Mouse (Mus musculus) C2C12 (cell line): Measurements from ENCODE around the gene Mslnl. TPM values are rescaled to one million over a fixed set of nuclear protein-coding genes. Genes with fewer than 3 reads are reported as not detected.

Source experiments
- H3K27me3 ChIP-seq: one replicate; pipeline ENCODE4 v1.6.1; 2011; ENCODE audit not compliant: control insufficient read depth, insufficient read depth, insufficient read length
- H3K36me3 ChIP-seq: one replicate; pipeline ENCODE4 v1.6.1; 2011; ENCODE audit not compliant: control insufficient read depth, insufficient read depth
- H3K4me3 ChIP-seq: one replicate; pipeline ENCODE4 v1.5.1; 2011; ENCODE audit warnings: mild to moderate bottlenecking, control low read depth; ENCODE audit not compliant: poor library complexity, insufficient read depth, severe bottlenecking
- H3K79me2 ChIP-seq: one replicate; pipeline ENCODE4 v1.6.1; 2011; ENCODE audit not compliant: control insufficient read depth, insufficient read depth
- H3K79me3 ChIP-seq: one replicate; pipeline ENCODE4 v1.6.1; 2011; ENCODE audit warnings: low read depth, control low read depth
- H3ac ChIP-seq: one replicate; pipeline ENCODE3; 2011; ENCODE audit warnings: low read depth; ENCODE audit not compliant: control insufficient read depth, insufficient read length
- CEBPB ChIP-seq: IDR thresholded peaks from one replicate; pipeline ENCODE4 v1.6.1; 2011; ENCODE audit warnings: low read depth, mild to moderate bottlenecking, control low read depth, moderate library complexity
- CTCF ChIP-seq: IDR thresholded peaks from one replicate; pipeline ENCODE4 v1.5.1; 2011; ENCODE audit not compliant: control insufficient read depth, insufficient read depth, insufficient read length
- FOSL1 ChIP-seq: IDR thresholded peaks from one replicate; pipeline ENCODE4 v1.8.0; 2011; ENCODE audit warnings: mild to moderate bottlenecking, low read length; ENCODE audit not compliant: poor library complexity, insufficient read depth, severe bottlenecking
- MAX ChIP-seq: IDR thresholded peaks from one replicate; pipeline ENCODE4 v1.6.1; 2011; ENCODE audit warnings: mild to moderate bottlenecking, control low read depth
- MYOD1 ChIP-seq: IDR thresholded peaks from one replicate; pipeline ENCODE4 v1.6.1; 2011; ENCODE audit warnings: low read depth; ENCODE audit not compliant: control insufficient read depth, insufficient read length
- MYOG ChIP-seq: IDR thresholded peaks from one replicate; pipeline ENCODE4 v1.6.1; 2011; ENCODE audit not compliant: control insufficient read depth, insufficient read length; ENCODE audit errors: extremely low read depth
- USF1 ChIP-seq: IDR thresholded peaks from one replicate; pipeline ENCODE4 v1.6.1; 2011; ENCODE audit warnings: low read depth, mild to moderate bottlenecking, control low read depth, moderate library complexity
- polyA plus RNA-seq: library from polyadenylated mRNA; unstranded; fragments of >200 nt; fragmentation: generic; extraction: Trizol; gene quantifications from one replicate; pipeline ENCODE4 v1.2.1, GENCODE M21; 2012; ENCODE audit warnings: missing spikeins

Mslnl gene
- polyA plus RNA-seq, 1 experiment = not detected

DNA sequence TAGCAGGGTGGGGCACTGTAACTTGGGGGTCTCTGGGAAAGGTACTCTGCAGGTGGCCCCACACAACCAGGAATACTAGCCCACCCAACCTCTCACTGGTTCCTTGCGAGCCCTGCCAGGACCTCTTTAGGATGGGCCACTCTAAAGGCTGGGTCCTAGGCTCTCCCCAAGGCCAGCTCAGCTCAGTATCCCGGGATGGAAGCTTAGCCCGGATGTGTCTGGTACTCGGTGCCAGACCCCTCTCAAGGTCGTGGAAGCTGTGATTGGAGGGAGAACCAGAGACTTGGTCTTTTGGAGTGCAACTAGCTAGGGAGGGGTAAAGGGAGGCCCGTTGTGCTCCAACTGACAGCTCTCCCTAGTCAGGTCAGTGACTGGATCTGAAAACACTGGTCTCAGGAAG lies 18.2 kb upstream of the Mslnl start:
- TF ChIP-seq MYOG = no peak
- no peak for TF ChIP-seq MAX
- no peak for TF ChIP-seq CTCF
- TF ChIP-seq MYOD1 = no peak
- no peak for TF ChIP-seq FOSL1
- no peak for TF ChIP-seq CEBPB
- TF ChIP-seq USF1 = no peak
- Histone ChIP-seq H3K27me3 (peaks cover 9% of the 10 kb centered on the region), H3K79me2 (no peaks in the 10 kb centered on the region), H3K36me3 (no peaks in the 10 kb centered on the region), H3K4me3 (no peak overlapping the region), H3K79me3 (no peaks in the 10 kb centered on the region), H3ac (no peak overlapping the region)

DNA sequence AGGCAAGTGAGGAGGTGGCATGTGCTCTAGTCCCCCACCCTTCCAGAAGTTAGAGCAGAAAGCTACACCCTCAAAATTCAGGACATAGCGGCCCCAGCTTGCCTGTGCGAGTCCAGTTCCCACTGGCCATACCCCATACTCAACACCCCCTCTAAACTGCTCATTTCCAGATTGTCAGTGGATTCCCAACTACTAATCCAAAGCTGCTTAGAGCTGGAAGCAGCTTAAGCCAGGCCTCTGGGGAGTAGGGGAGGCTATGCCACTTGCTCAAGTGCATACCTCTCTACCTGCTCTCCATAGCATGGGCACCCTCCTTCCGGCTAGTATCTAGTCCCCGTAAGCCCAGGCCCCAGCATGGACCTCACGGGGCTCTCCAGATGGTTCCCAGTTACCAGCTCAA lies 14.4 kb upstream of the Mslnl start:
- TF ChIP-seq USF1 (no peak), CTCF (no peak), MYOD1 (no peak), FOSL1 (no peak), MYOG (no peak), MAX (no peak), CEBPB (no peak)
- Histone ChIP-seq H3K4me3 (no peak overlapping the region), H3K79me3 (peaks cover 3% of the 10 kb centered on the region), H3K27me3 (peaks cover 4% of the 10 kb centered on the region), H3ac (no peak overlapping the region), H3K36me3 (peaks cover 3% of the 10 kb centered on the region), H3K79me2 (peaks cover 7% of the 10 kb centered on the region)

DNA sequence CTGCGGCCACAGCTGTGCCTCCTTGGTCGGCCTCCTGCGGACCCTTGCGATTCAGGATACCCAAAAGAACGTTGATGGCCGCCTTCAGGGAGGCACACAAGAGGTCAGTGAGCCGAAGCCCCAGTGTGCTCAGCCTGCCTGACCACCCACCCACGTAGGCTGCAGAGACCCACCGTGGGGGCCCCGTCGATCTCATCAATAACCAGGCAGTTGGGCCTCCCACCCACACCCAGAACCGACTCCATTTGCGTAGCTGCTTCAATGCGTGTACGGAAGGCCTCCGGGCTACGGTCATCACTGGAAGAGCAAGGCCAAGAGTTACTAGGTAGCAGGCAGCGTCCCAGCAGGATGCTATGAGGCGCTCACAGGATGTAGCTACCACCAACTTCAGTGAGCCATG lies 12.4 kb upstream of the Mslnl start:
- H3K79me2 ChIP-seq = peaks cover 23% of the 10 kb centered on the region
- peaks cover 3% of the 10 kb centered on the region for H3K36me3 ChIP-seq
- H3K27me3 ChIP-seq = no peaks in the 10 kb centered on the region
- H3K4me3 ChIP-seq = no peak overlapping the region
- peaks cover 6% of the 10 kb centered on the region for H3K79me3 ChIP-seq
- TF ChIP-seq CTCF = no peak
- no peak for TF ChIP-seq MAX
- no peak for TF ChIP-seq MYOG
- no peak for TF ChIP-seq CEBPB
- no peak for TF ChIP-seq FOSL1
- no peak for TF ChIP-seq MYOD1
- TF ChIP-seq USF1 = no peak
- no peak overlapping the region for H3ac ChIP-seq

DNA sequence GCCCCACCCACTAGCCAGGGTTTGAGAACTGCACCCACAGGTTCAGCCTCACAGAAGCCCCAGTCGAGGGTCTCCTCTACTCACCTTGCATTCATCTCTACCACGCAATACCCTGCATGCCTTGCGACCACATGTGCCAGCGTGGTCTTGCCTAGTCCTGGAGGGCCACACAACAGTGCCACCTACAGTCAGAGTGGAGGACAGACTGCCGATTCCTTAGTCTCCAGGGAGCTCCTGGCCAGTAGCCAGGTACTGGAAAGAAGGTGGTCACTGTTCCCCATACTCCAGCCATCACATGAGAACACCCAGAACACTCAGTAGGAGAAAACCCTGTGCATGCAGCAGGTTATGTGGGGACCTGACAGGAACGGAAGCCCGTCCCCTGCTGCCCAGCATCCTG lies 11.9 kb upstream of the Mslnl start:
- Histone ChIP-seq H3K4me3 (no peak overlapping the region), H3K79me3 (peaks cover 6% of the 10 kb centered on the region), H3ac (no peak overlapping the region), H3K27me3 (no peaks in the 10 kb centered on the region), H3K79me2 (peaks cover 28% of the 10 kb centered on the region), H3K36me3 (peaks cover 3% of the 10 kb centered on the region)
- TF ChIP-seq MYOG = no peak
- TF ChIP-seq CTCF = no peak
- no peak for TF ChIP-seq MAX
- TF ChIP-seq FOSL1 = no peak
- no peak for TF ChIP-seq USF1
- TF ChIP-seq CEBPB = no peak
- TF ChIP-seq MYOD1 = no peak

DNA sequence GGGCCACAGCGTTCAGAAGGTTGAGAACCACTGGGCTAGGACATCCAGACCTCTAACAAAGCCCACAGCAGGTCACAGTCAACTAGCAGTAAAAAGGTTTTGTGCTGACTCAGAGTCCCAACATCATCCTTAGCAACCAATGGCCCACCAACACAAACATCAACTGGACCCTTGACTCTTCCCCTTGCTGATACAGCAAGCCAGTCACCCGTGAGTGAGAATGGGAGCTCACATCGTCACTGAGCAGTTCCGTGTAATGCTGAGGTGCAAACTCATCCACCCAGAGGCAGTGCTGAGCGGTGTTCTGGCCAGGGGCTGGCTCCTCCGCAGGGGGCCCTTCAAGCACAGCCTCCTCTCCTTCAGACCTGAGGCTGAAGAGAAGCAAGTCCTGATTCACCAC lies 10.6 kb upstream of the Mslnl start:
- TF ChIP-seq CEBPB (no peak), CTCF (no peak), MYOG (no peak), FOSL1 (no peak), MYOD1 (no peak), MAX (no peak), USF1 (no peak)
- Histone ChIP-seq H3K27me3 (no peaks in the 10 kb centered on the region), H3K36me3 (peaks cover 3% of the 10 kb centered on the region)

More for the DNA sequence above, 10.6 kb upstream of the Mslnl start:
- no peak overlapping the region for H3ac ChIP-seq
- peaks cover 31% of the 10 kb centered on the region for H3K79me2 ChIP-seq
- H3K79me3 ChIP-seq = peaks cover 6% of the 10 kb centered on the region
- H3K4me3 ChIP-seq = no peak overlapping the region
